In genomic region chr4:52989248-52989647, GRCm38 (mm10) we compare ENCODE assay signal across 8 mouse cellular contexts. TPM values are rescaled to one million over a fixed set of nuclear protein-coding genes. Genes with fewer than 3 reads are reported as not detected.
A peak's percentile ranks its signal among the peaks of the same experiment; 100 is the strongest.
DNase-seq lines count a peak whose midpoint lies in the region; ATAC-seq lines count a peak whose summit lies in the region.

Nipsnap3a (plus strand) TSS chr4:52989272.

- peak; percentile 6 for DNase-seq in ovary, postnatal 36 days (ENCODE audit: low spot score)
- no peak for DNase-seq in ovary, postnatal 14 days (ENCODE audit: low spot score)
- no peak for DNase-seq in cerebellum, adult 9-10 months
- DNase-seq in c-Kit-positive CD71-positive TER-119-positive erythroid progenitor cells, embryonic 14.5 days (ENCODE audit: low spot score) = no peak
- DNase-seq in frontal cortex, postnatal 10 days (ENCODE audit: low spot score in 2 of 2) = no peak

- H3K4me3 ChIP-seq in forebrain, embryonic 16.5 days (replicated peaks; ENCODE audit: low read length) = no peak within 1 kb of the TSS
- H3K4me3 ChIP-seq in limb, embryonic 12.5 days (replicated peaks) = peak within 1 kb of the TSS; percentile 22
- H3K4me3 ChIP-seq in stomach, embryonic 14.5 days (ENCODE audit: low read depth, low read length) = 0 out of 2 replicates have a peak within 1 kb of the TSS, but pooled peaks have one; percentile 5

- H3K4me1 ChIP-seq in forebrain, embryonic 16.5 days (replicated peaks; ENCODE audit: control insufficient read depth, insufficient read depth, low read length) = no peaks in the 10 kb centered on the region; the same call in 1 of the 2 replicates
- H3K4me1 ChIP-seq in limb, embryonic 12.5 days (replicated peaks) = 0 out of 2 replicates have a peak, but pooled peaks cover 5% of the 10 kb centered on the region
- no peaks in the 10 kb centered on the region for H3K4me1 ChIP-seq in stomach, embryonic 14.5 days (ENCODE audit: control insufficient read depth, insufficient read depth, low read length)

- WGBS in forebrain, embryonic 16.5 days = 33% methylated on average over 12 of the region's 12 CpGs
- 28% methylated on average over 12 of the region's 12 CpGs for WGBS in limb, embryonic 12.5 days
- 32% methylated on average over 12 of the region's 12 CpGs for WGBS in stomach, embryonic 14.5 days

- H3K36me3 ChIP-seq in forebrain, embryonic 16.5 days (ENCODE audit: control insufficient read depth, insufficient read depth) = no peaks in the 10 kb centered on the region
- no peaks in the 10 kb centered on the region for H3K36me3 ChIP-seq in limb, embryonic 12.5 days
- H3K36me3 ChIP-seq in stomach, embryonic 14.5 days (ENCODE audit: control insufficient read depth, insufficient read depth, low read length) = no peaks in the 10 kb centered on the region

- H3K9ac ChIP-seq in forebrain, embryonic 16.5 days (replicated peaks; ENCODE audit: low read depth, low read length) = no peak within 1 kb of the TSS
- H3K9ac ChIP-seq in limb, embryonic 12.5 days (replicated peaks) = no peak within 1 kb of the TSS; the same call in 1 of the 2 replicates
- H3K9ac ChIP-seq in stomach, embryonic 14.5 days (replicated peaks; ENCODE audit: low read depth, low read length) = no peak within 1 kb of the TSS; the same call in 1 of the 2 replicates

- H3K9me3 ChIP-seq in forebrain, embryonic 16.5 days (ENCODE audit: control insufficient read depth, low read length) = no peaks in the 10 kb centered on the region
- no peaks in the 10 kb centered on the region for H3K9me3 ChIP-seq in limb, embryonic 12.5 days
- H3K9me3 ChIP-seq in stomach, embryonic 14.5 days (ENCODE audit: control insufficient read depth, low read depth, low read length) = 0 out of 2 replicates have a peak, but pooled peaks cover 3% of the 10 kb centered on the region

- ATAC-seq in forebrain, embryonic 16.5 days = peak; percentile 59
- peak; percentile 37 for ATAC-seq in limb, embryonic 12.5 days (ENCODE audit: insufficient number of reproducible peaks, insufficient read depth, low FRiP score, low TSS enrichment, low read depth)
- 0 out of 2 replicates have a peak, but pooled peaks have one; percentile 37 for ATAC-seq in stomach, embryonic 14.5 days (ENCODE audit: insufficient number of reproducible peaks, insufficient read depth, low FRiP score, low read depth)

- no peaks in the 10 kb centered on the region for H3K27me3 ChIP-seq in forebrain, embryonic 16.5 days (replicated peaks; ENCODE audit: control insufficient read depth, insufficient read depth, low read length)
- H3K27me3 ChIP-seq in limb, embryonic 12.5 days = 0 out of 2 replicates have a peak, but pooled peaks cover 2% of the 10 kb centered on the region
- no peaks in the 10 kb centered on the region for H3K27me3 ChIP-seq in stomach, embryonic 14.5 days (ENCODE audit: control insufficient read depth, insufficient read depth, low read length)

- H3K4me2 ChIP-seq in forebrain, embryonic 16.5 days (ENCODE audit: low read length) = peak within 1 kb of the TSS; percentile 31
- H3K4me2 ChIP-seq in limb, embryonic 12.5 days = peak within 1 kb of the TSS; percentile 47
- H3K4me2 ChIP-seq in stomach, embryonic 14.5 days (replicated peaks; ENCODE audit: low read depth, low read length) = peak within 1 kb of the TSS; percentile 51

- H3K27ac ChIP-seq in forebrain, embryonic 16.5 days (ENCODE audit: low read length) = no peak within 1 kb of the TSS
- no peak within 1 kb of the TSS for H3K27ac ChIP-seq in limb, embryonic 12.5 days
- H3K27ac ChIP-seq in stomach, embryonic 14.5 days (ENCODE audit: low read length) = no peak within 1 kb of the TSS

RNA-seq across cellular contexts. Expression of gene Nipsnap3a, which starts in this region (rescaled TPM):
- polyA plus RNA-seq in forebrain, embryonic 16.5 days (2015; fragmentation: Nextera tagmentation; extraction: Ambion mirVana) = not detected in 2 replicates
- not detected in 2 replicates for polyA plus RNA-seq in limb, embryonic 12.5 days (2016; fragmentation: Nextera tagmentation; extraction: Ambion mirVana)
- polyA plus RNA-seq in stomach, embryonic 14.5 days (2014; fragmentation: Nextera tagmentation; extraction: Ambion mirVana) = not detected in 2 replicates

Comparison
In these comparisons a context has a peak if more than half of its experiments do, and no peak if none do; other contexts are left out.
1. Peak in ATAC-seq and H3K4me2 ChIP-seq in forebrain, embryonic 16.5 days; RNA of the gene not detected or under 1 TPM.
2. Peak in ATAC-seq, H3K4me3 ChIP-seq and H3K4me2 ChIP-seq in limb, embryonic 12.5 days; RNA of the gene not detected or under 1 TPM.
3. Peak in ATAC-seq, H3K4me3 ChIP-seq and H3K4me2 ChIP-seq in stomach, embryonic 14.5 days; RNA of the gene not detected or under 1 TPM.